Comparison of ENCODE assay signal across 26 mouse cellular contexts in genomic region chr12:72715846-72716245, GRCm38 (mm10). TPM values are rescaled to one million over a fixed set of nuclear protein-coding genes. Genes with fewer than 3 reads are reported as not detected.
A peak's percentile ranks its signal among the peaks of the same experiment; 100 is the strongest.
DNase-seq lines count a peak whose midpoint lies in the region; ATAC-seq and TF ChIP-seq lines count a peak whose summit lies in the region.
"Had no signal": no experiment of that assay in that cellular context is flagged by ENCODE, and none has a peak within 500 bp of the region (broad histone marks: within the 10 kb centered on the region; RNA-seq: fewer than 3 reads in every experiment).

No protein-coding gene starts in this region.

- H3K9ac ChIP-seq in intestine, embryonic 14.5 days (ENCODE audit: low read length) = no peak overlapping the region
- no peak overlapping the region for H3K9ac ChIP-seq in intestine, postnatal 0 days (ENCODE audit: low read depth, low read length)
- H3K9ac ChIP-seq: embryonic facial prominence, embryonic 13.5 days; embryonic facial prominence, embryonic 15.5 days; forebrain, embryonic 12.5 days had no signal

- peaks cover 7% of the 10 kb centered on the region for H3K4me1 ChIP-seq in intestine, embryonic 14.5 days (replicated peaks; ENCODE audit: control insufficient read depth, insufficient read depth, low read length)
- no peaks in the 10 kb centered on the region for H3K4me1 ChIP-seq in intestine, postnatal 0 days (replicated peaks; ENCODE audit: control insufficient read depth, insufficient read depth, low read length)
- H3K4me1 ChIP-seq: forebrain, embryonic 10.5 days; forebrain, embryonic 12.5 days had no signal

- DNase-seq in intestine, embryonic 14.5 days (ENCODE audit: low spot score) = peak; percentile 21
- peak; percentile 61 for DNase-seq in ES-CJ7 (ENCODE audit: low read depth, low spot score)
- peak; percentile 51 for DNase-seq in R1 (ENCODE audit: low read depth, low spot score)
- no peak for DNase-seq in adrenal gland, postnatal 10 days
- no peak for DNase-seq in layer of hippocampus, postnatal 25 days (ENCODE audit: extremely low spot score in 1 of 2, low spot score in 1 of 2)
- no peak for DNase-seq in left cerebral cortex, adult 2 months (ENCODE audit: extremely low spot score in 1 of 2, low spot score in 2 of 2)
- DNase-seq: adrenal gland, adult 8-10 months; adrenal gland, postnatal 25 days; cerebellum, adult 11 months; cerebellum, adult 18-20 months; cerebellum, adult 8-10 months; cerebellum, adult 9-11 months; cerebellum, postnatal 14 days; cerebellum, postnatal 36 days; embryo, embryonic 11 days had no signal

- intact Hi-C loops in left cerebral cortex, adult 2 months (cut with DNase I) = no loop called here

- 95% methylated on average over 9 of the region's 9 CpGs for WGBS in intestine, embryonic 14.5 days
- 96% methylated on average over 9 of the region's 9 CpGs for WGBS in intestine, postnatal 0 days

- H3K4me2 ChIP-seq in intestine, embryonic 14.5 days (ENCODE audit: low read length) = no peak overlapping the region
- no peak overlapping the region for H3K4me2 ChIP-seq in intestine, postnatal 0 days (replicated peaks; ENCODE audit: low read depth)
- H3K4me2 ChIP-seq: embryonic facial prominence, embryonic 13.5 days; embryonic facial prominence, embryonic 15.5 days; forebrain, embryonic 12.5 days had no signal

- H3K36me3 ChIP-seq in intestine, embryonic 14.5 days (ENCODE audit: control insufficient read depth, insufficient read depth, low read length) = no peaks in the 10 kb centered on the region
- H3K36me3 ChIP-seq in intestine, postnatal 0 days (ENCODE audit: control insufficient read depth, insufficient read depth) = no peaks in the 10 kb centered on the region
- H3K36me3 ChIP-seq: embryonic facial prominence, embryonic 13.5 days; embryonic facial prominence, embryonic 15.5 days; forebrain, embryonic 10.5 days; forebrain, embryonic 12.5 days; G1E had no signal

- no peak for ATAC-seq in intestine, embryonic 14.5 days (replicated peaks; ENCODE audit: low FRiP score, low TSS enrichment, low read depth)
- ATAC-seq in intestine, postnatal 0 days = no peak
- ATAC-seq: activated CD4-positive, CD25-positive, alpha-beta regulatory T cell, adult 4 months; forebrain, embryonic 14.5 days; forebrain, embryonic 16.5 days; Patski had no signal

- H3K27ac ChIP-seq in intestine, embryonic 14.5 days (ENCODE audit: low read depth) = no peak overlapping the region
- H3K27ac ChIP-seq in intestine, postnatal 0 days (ENCODE audit: low read depth, low read length) = no peak overlapping the region
- no peak overlapping the region for H3K27ac ChIP-seq in left cerebral cortex, adult 2 months
- H3K27ac ChIP-seq: embryonic facial prominence, embryonic 13.5 days; embryonic facial prominence, embryonic 15.5 days; forebrain, embryonic 10.5 days; forebrain, embryonic 12.5 days had no signal

- H3K4me3 ChIP-seq in intestine, embryonic 14.5 days (ENCODE audit: low read depth, low read length) = no peak overlapping the region
- H3K4me3 ChIP-seq in intestine, postnatal 0 days (ENCODE audit: low read depth, low read length) = no peak overlapping the region
- H3K4me3 ChIP-seq in left cerebral cortex, adult 2 months = no peak overlapping the region
- H3K4me3 ChIP-seq: embryonic facial prominence, embryonic 13.5 days; embryonic facial prominence, embryonic 15.5 days; erythroblast, embryonic 14.5 days; forebrain, embryonic 10.5 days; forebrain, embryonic 12.5 days had no signal

- H3K9me3 ChIP-seq in intestine, embryonic 14.5 days (ENCODE audit: control insufficient read depth, low read length) = no peaks in the 10 kb centered on the region
- H3K9me3 ChIP-seq in intestine, postnatal 0 days (ENCODE audit: control insufficient read depth) = no peaks in the 10 kb centered on the region
- H3K9me3 ChIP-seq: embryonic facial prominence, embryonic 13.5 days; embryonic facial prominence, embryonic 15.5 days; forebrain, embryonic 10.5 days; forebrain, embryonic 12.5 days; G1E had no signal

- H3K27me3 ChIP-seq in intestine, embryonic 14.5 days (replicated peaks; ENCODE audit: control insufficient read depth, insufficient read depth, low read length) = no peaks in the 10 kb centered on the region
- no peaks in the 10 kb centered on the region for H3K27me3 ChIP-seq in intestine, postnatal 0 days (replicated peaks; ENCODE audit: control insufficient read depth, insufficient read depth, low read length)
- H3K27me3 ChIP-seq: embryonic facial prominence, embryonic 13.5 days; embryonic facial prominence, embryonic 15.5 days; forebrain, embryonic 12.5 days had no signal

- no peak for TF ChIP-seq CTCF in intestine, postnatal 0 days (IDR thresholded peaks at IDR 0.05; ENCODE audit: low read depth)
- no peak for TF ChIP-seq CTCF in left cerebral cortex, adult 2 months (IDR thresholded peaks at IDR 0.05)

RNA-seq across cellular contexts. Expression of gene Ppm1a, which starts 41.4 kb away (rescaled TPM):
- polyA plus RNA-seq in intestine, embryonic 14.5 days (2014; fragmentation: Nextera tagmentation; extraction: Ambion mirVana) = 65.8 and 83.3 TPM in 2 replicates
- 73.1 and 73.8 TPM in 2 replicates for polyA plus RNA-seq in intestine, postnatal 0 days (2015; fragmentation: Nextera tagmentation; extraction: Ambion mirVana)
- total RNA-seq in adrenal gland, postnatal 10 days (2021) = 100 to 1,000 TPM; 252 to 260 TPM
- 100 to 1,000 TPM; 236 to 251 TPM for total RNA-seq in layer of hippocampus, postnatal 25 days (2021)
- 100 to 1,000 TPM; 314 to 334 TPM for total RNA-seq in left cerebral cortex, adult 2 months (2021)

RNA-seq across cellular contexts. Expression of gene Dhrs7, which starts 51.1 kb away (rescaled TPM):
- polyA plus RNA-seq in intestine, embryonic 14.5 days (2014; fragmentation: Nextera tagmentation; extraction: Ambion mirVana) = 24.7 and 26.3 TPM in 2 replicates
- 75.4 and 79.3 TPM in 2 replicates for polyA plus RNA-seq in intestine, postnatal 0 days (2015; fragmentation: Nextera tagmentation; extraction: Ambion mirVana)
- 100 to 1,000 TPM; 129 to 142 TPM for total RNA-seq in adrenal gland, postnatal 10 days (2021)
- 10 to 100 TPM; 43.9 to 47.9 TPM for total RNA-seq in layer of hippocampus, postnatal 25 days (2021)
- 10 to 100 TPM; 41.4 to 42.2 TPM for total RNA-seq in left cerebral cortex, adult 2 months (2021)
- polyA plus RNA-seq: erythroblast, embryonic 14.5 days had no signal

Comparison
In these comparisons a context has a peak if more than half of its experiments do, and no peak if none do; other contexts are left out.
1. DNase-seq: peak in intestine, embryonic 14.5 days (single experiment), ES-CJ7 (single experiment) and R1 (single experiment); none in adrenal gland, postnatal 10 days (single experiment), layer of hippocampus, postnatal 25 days (0 of 2) and left cerebral cortex, adult 2 months (0 of 2).